In the genomic region with DNA sequence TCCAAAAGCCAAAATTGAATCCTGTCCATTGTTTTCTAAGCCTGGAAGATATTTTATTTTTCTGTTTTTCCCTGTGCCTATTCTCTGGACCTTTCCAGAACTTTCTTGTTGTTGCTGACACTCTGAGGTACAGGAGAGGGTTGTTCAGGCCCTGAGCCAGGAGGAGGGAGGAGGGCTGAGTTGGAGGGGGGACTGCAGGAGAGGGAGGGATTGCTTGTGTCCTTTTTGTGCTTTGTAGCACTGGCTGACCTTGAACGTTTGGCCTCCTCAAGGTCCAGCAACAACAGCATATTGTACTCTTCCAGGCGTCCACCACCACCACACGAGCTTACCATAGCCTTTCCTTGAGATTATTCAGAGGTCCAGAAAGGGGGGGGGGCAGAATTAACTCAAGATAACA, we compare ENCODE assay signal across 18 mouse cellular contexts. TPM values are rescaled to one million over a fixed set of nuclear protein-coding genes. Genes with fewer than 3 reads are reported as not detected.
DNase-seq lines count a peak whose midpoint lies in the region; ATAC-seq and TF ChIP-seq lines count a peak whose summit lies in the region.
"Had no signal": no experiment of that assay in that cellular context is flagged by ENCODE, and none has a peak within 500 bp of the region (broad histone marks: within the 10 kb centered on the region; RNA-seq: fewer than 3 reads in every experiment).

No protein-coding gene starts in this region.

- no peaks in the 10 kb centered on the region for H3K4me1 ChIP-seq in kidney, adult 2 months (ENCODE audit: control insufficient read depth, insufficient read depth, low read length)
- peaks cover 8% of the 10 kb centered on the region for H3K4me1 ChIP-seq in brown adipose tissue, adult 24 weeks (ENCODE audit: control insufficient read depth, insufficient read depth, insufficient read length, low read length)
- H3K4me1 ChIP-seq: forebrain, embryonic 12.5 days; neural tube, embryonic 13.5 days had no signal

- no peak for ATAC-seq in granulocyte monocyte progenitor cell, adult 5-6 weeks (replicated peaks; ENCODE audit: poor library complexity, severe bottlenecking)
- ATAC-seq: lung, postnatal 0 days; Patski had no signal

- TF ChIP-seq POLR2A in kidney, adult 2 months (IDR thresholded peaks at IDR 0.05; ENCODE audit: low read depth, low read length): no peak

- peaks cover 9% of the 10 kb centered on the region for H3K36me3 ChIP-seq in kidney, adult 2 months (ENCODE audit: control insufficient read depth, insufficient read depth, low read length)

- peak; percentile 50 for DNase-seq in kidney, adult 2 months
- DNase-seq in kidney, postnatal 4 days: no peak
- DNase-seq in adrenal gland, adult 2 months: peak; percentile 80
- DNase-seq in ovary, postnatal 14 days (ENCODE audit: low spot score): peak; percentile 41
- DNase-seq in cerebellum, postnatal 10 days: no peak
- DNase-seq: cerebellum, adult 11-12 months; thymus, postnatal 14 days had no signal

- no peaks in the 10 kb centered on the region for H3K27me3 ChIP-seq in kidney, adult 2 months (replicated peaks; ENCODE audit: control insufficient read depth, insufficient read depth, low read length)
- H3K27me3 ChIP-seq: forebrain, embryonic 12.5 days; megakaryocyte, embryonic 14.5 days; neural tube, embryonic 13.5 days; Patski had no signal

- H3K4me3 ChIP-seq in kidney, adult 2 months (ENCODE audit: insufficient read depth, low read depth, low read length): no peak overlapping the region
- H3K4me3 ChIP-seq in brown adipose tissue, adult 24 weeks (ENCODE audit: insufficient read depth, low read depth, low read length): no peak overlapping the region
- H3K4me3 ChIP-seq: forebrain, embryonic 12.5 days; megakaryocyte, embryonic 14.5 days; neural tube, embryonic 13.5 days had no signal

- peak overlapping the region; percentile 79 for H3K27ac ChIP-seq in kidney, adult 2 months (ENCODE audit: insufficient read depth, low read depth, low read length)
- H3K27ac ChIP-seq in brown adipose tissue, adult 24 weeks (replicated peaks; ENCODE audit: low read depth, low read length): peak overlapping the region; percentile 30
- H3K27ac ChIP-seq: forebrain, embryonic 12.5 days; neural tube, embryonic 13.5 days had no signal

- WGBS in kidney, adult 2 months: 62% methylated on average over 3 of the region's 3 CpGs

- TF ChIP-seq CTCF in kidney, adult 2 months (conservative IDR thresholded peaks at IDR 0.05; ENCODE audit: insufficient read depth, insufficient read length, low read depth, low read length): no peak

RNA-seq across cellular contexts. Expression of a gene that starts 32.9 kb away (rescaled TPM):
- polyA plus RNA-seq in kidney, adult 2 months (2012; rRNA removed): 213 and 248 TPM in 2 replicates
- 100 to 1,000 TPM; 119 to 172 TPM for total RNA-seq in adrenal gland, adult 2 months (2021)
- polyA plus RNA-seq in adrenal gland, adult 2 months (2012; rRNA removed): 489 and 541 TPM in 2 replicates
- polyA plus RNA-seq in brown adipose tissue, adult 24 weeks (2012; ENCODE audit: insufficient read depth, insufficient read length, missing spikeins): 27.7 and 29.4 TPM in 2 replicates
- total RNA-seq in granulocyte monocyte progenitor cell, adult 5-6 weeks (2014; fragmentation: Nextera tagmentation): 0.80 and 4.3 TPM in 2 replicates
- 0.65 and 4.6 TPM in 2 replicates for total RNA-seq in granulocyte monocyte progenitor cell, adult 5-6 weeks (2017)

RNA-seq across cellular contexts. Expression of a gene that starts 38.0 kb away (rescaled TPM):
- 38.6 and 39.5 TPM in 2 replicates for polyA plus RNA-seq in kidney, adult 2 months (2012; rRNA removed)
- total RNA-seq in adrenal gland, adult 2 months (2021): 100 to 1,000 TPM; 100 to 101 TPM
- polyA plus RNA-seq in adrenal gland, adult 2 months (2012; rRNA removed): 52.2 and 58.9 TPM in 2 replicates
- polyA plus RNA-seq in brown adipose tissue, adult 24 weeks (2012; ENCODE audit: insufficient read depth, insufficient read length, missing spikeins): 25.2 and 62.5 TPM in 2 replicates
- total RNA-seq in granulocyte monocyte progenitor cell, adult 5-6 weeks (2014; fragmentation: Nextera tagmentation): 76.3 and 119 TPM in 2 replicates
- 132 and 151 TPM in 2 replicates for total RNA-seq in granulocyte monocyte progenitor cell, adult 5-6 weeks (2017)

RNA-seq across cellular contexts. Expression of a gene that starts 57.2 kb away (rescaled TPM):
- not detected in 2 replicates for polyA plus RNA-seq in kidney, adult 2 months (2012; rRNA removed)
- total RNA-seq in adrenal gland, adult 2 months (2021): not detected
- 0.67 TPM in 1 of 2 replicates, not detected in the other for polyA plus RNA-seq in adrenal gland, adult 2 months (2012; rRNA removed)
- not detected in 2 replicates for polyA plus RNA-seq in brown adipose tissue, adult 24 weeks (2012; ENCODE audit: insufficient read depth, insufficient read length, missing spikeins)
- total RNA-seq in granulocyte monocyte progenitor cell, adult 5-6 weeks (2014; fragmentation: Nextera tagmentation): not detected in 2 replicates
- total RNA-seq in granulocyte monocyte progenitor cell, adult 5-6 weeks (2017): not detected in 2 replicates
- total RNA-seq: common myeloid progenitor, adult 5-6 weeks; hematopoietic stem cell, adult 5-6 weeks; left cerebral cortex, postnatal 14 days; liver, adult 2 months had no signal
- polyA plus RNA-seq: forebrain, embryonic 12.5 days; liver, adult 2 months; neural tube, embryonic 13.5 days; Patski had no signal

Comparison
In these comparisons a context has a peak if more than half of its experiments do, and no peak if none do; other contexts are left out.
1. DNase-seq: peak in kidney, adult 2 months (single experiment), adrenal gland, adult 2 months (single experiment) and ovary, postnatal 14 days (single experiment); none in kidney, postnatal 4 days (0 of 2) and cerebellum, postnatal 10 days (0 of 2).